Mouse (Mus musculus): ENCODE data around the gene Tenm4. TPM values are rescaled to one million over a fixed set of nuclear protein-coding genes. Genes with fewer than 3 reads are reported as not detected.

Tenm4 gene
- polyA plus RNA-seq (2015; fragmentation: Illumina TruSeq; extraction: RNeasy Lipid Tissue Mini Kit (QIAGEN cat#74804); ENCODE audit: insufficient read depth, low replicate concordance): 0.94 TPM

DNA sequence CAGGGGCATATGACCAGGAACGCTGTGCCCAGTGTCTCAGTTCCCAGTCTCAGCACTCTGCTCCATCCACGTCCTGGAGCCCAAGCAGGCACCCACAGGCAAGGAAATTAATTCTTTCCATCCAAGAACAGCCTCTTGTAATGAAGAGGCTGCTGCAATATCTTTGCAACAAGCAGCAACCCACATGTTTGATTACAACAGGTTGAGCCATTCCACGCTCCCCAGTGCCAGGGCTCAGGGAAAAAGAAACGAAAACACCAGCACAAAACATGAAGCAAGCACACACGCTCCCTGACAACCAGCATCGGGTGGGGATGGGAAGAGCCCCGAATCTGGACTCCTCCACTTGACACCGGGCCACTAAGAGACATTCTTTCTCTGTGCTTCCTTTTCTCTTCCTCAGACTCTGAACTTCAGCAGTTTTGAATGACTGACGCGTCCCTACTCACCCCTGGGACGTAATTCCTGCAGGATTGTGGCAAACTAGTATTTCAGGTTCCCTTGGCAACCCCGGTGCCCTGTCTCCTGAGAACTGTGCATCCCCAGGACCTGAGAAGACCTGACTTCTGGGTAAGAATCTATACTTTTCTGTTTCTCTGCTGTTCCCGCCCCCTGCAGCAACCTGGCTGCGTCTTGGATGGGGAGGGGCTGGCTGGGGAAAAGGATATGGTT lies at the start of gene Tenm4:
Tenm4 (plus strand) TSS at position 323 of the 672 bp plus-strand sequence.

DNA sequence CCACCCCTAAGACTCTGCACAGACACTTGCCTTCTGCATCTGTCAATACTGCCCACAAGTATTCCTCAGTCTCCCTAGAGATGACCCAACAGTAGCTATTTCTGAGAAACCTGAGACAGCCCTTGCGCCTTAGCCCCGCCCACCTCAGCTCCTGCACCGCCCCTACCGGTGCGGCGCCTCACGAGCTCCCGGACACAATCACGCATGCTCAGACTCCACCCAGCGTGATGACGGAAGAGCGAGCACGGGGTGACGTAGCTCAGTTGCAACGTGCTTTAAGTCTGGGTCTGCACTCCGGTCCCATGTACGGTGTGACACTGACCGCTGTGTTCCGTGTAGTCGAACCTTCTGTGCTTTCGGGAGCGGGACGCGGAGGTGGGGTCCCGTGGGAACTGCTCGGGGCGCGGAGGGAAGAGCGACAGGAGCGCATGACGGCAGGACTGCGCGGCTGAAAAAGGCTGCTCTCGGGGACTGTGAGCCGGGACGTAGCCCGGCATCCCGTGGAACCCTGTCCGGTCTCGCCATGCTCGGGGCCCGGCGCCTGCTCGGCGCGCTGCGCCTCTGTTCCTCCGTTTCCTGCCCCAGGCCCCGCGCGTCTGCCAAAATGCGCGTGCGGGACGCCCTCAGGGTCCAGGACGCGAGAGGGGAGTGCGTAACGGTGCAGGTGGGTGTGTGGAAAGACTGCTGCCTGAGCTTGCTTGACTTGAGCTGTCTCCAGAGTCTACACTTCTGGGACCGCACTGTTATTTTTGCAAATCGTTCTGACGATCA lies 780.4 kb downstream of the Tenm4 start, which contains the start of gene Nars2:
Nars2 (plus strand) TSS at position 225 of the 771 bp plus-strand sequence.

Measured in spleen, adult 10 weeks (tissue).